Mouse (Mus musculus): ENCODE measurements around the gene B3gnt9. TPM values are rescaled to one million over a fixed set of nuclear protein-coding genes. Genes with fewer than 3 reads are reported as not detected.

B3gnt9 gene
- polyA plus RNA-seq, 1 experiment from 2014 or later: 3.3 TPM

DNA sequence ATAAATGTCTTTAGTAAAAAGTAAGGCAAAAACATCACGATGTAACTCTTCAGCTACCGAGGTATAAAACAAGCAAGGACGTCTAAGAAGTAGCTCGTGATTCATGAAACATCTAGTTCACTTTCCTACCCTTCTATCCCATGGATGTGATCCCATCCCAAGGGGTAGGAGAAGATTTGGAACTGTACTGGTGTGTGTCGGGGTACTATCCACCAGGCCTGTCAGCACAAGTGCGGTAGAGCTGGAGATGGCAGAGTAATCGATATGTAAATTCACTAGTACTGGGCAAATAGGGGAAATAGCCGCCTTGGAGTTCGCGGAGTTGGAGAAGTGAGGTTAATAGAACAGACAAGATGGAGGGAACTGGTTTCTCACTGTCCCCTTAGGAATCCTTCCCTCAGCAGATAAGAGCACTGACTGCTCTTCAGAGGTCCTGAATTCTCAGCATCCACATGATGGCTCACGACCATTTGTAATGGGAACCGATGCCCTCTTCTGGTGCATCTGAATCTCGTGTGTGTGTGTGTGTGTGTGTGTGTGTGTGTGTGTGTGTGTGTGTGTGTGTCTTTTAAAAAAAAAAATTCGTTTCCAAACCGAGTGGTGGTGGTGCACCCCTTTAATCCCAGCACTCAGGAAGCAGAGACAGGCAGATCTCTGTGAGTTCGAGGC lies 8.4 kb upstream of the B3gnt9 start:
- Histone ChIP-seq H3K27me3 (ENCODE audit: insufficient read depth, poor library complexity, severe bottlenecking) (peaks cover 100% of the 10 kb centered on the region), H3K4me3 (peak overlapping the region; percentile 74; the same call in 1 of the 2 replicates), H3K9me3 (peaks cover 13% of the 10 kb centered on the region), H3K36me3 (no peaks in the 10 kb centered on the region), H3K27ac (no peak overlapping the region), H3K4me1 (replicated peaks) (peaks cover 39% of the 10 kb centered on the region)
- 42% methylated on average over 16 of the region's 16 CpGs for WGBS
- no peak for DNase-seq (ENCODE audit: low spot score)

GRCm38 (mm10) chr8:105261326-105261980 lies 6.5 kb upstream of the B3gnt9 start:
- DNase-seq (ENCODE audit: low spot score): no peak
- Histone ChIP-seq H3K4me3 (no peak overlapping the region), H3K9me3 (peaks cover 12% of the 10 kb centered on the region), H3K27ac (no peak overlapping the region), H3K36me3 (no peaks in the 10 kb centered on the region), H3K4me1 (replicated peaks) (peaks cover 30% of the 10 kb centered on the region), H3K27me3 (ENCODE audit: insufficient read depth, poor library complexity, severe bottlenecking) (peaks cover 100% of the 10 kb centered on the region)
- 86% methylated on average over 12 of the region's 12 CpGs for WGBS

DNA sequence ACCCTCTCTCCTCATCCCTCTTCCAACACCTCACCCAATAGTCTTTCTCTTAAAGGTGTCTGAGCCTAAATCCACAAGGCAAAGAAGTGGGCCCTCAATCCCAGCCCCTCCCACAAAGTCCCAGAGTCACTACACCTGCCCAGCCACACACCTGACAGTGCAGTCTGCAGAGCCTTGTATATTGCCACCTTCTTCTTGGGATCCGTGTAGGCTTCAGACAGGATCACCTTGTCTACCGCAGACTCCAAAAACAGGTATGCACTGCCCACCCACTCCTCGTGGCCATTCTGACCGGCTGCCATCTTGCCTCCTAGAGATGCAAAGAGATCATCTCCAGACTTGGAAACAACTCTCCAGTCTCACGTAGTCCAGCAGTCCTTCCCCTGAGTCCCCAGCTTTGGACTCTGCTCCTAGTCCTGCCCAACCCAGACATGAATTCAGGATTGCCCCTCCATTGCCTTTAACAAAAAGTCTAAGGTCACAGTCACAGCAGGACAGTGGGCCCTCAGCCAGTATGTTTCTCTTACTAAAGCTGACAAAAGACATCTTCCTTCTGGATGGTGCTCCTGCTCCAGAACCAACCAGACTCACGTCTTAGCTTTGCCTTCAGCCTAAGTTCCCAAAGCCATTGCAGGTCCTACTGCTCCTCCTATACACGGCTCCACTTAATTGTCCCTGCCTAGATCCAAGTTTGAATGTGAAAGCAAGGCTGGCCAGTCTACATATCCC lies 5.6 kb upstream of the B3gnt9 start:
- Histone ChIP-seq H3K9me3 (peaks cover 7% of the 10 kb centered on the region; the same call in 1 of the 2 replicates), H3K4me1 (replicated peaks) (peaks cover 31% of the 10 kb centered on the region), H3K4me3 (no peak overlapping the region), H3K27ac (no peak overlapping the region), H3K36me3 (no peaks in the 10 kb centered on the region), H3K27me3 (ENCODE audit: insufficient read depth, poor library complexity, severe bottlenecking) (peaks cover 100% of the 10 kb centered on the region)
- 61% methylated on average over 7 of the region's 7 CpGs for WGBS
- DNase-seq (ENCODE audit: low spot score): no peak

- Histone ChIP-seq H3K36me3 (no peaks in the 10 kb centered on the region), H3K9me3 (peaks cover 7% of the 10 kb centered on the region; the same call in 1 of the 2 replicates), H3K27me3 (ENCODE audit: insufficient read depth, poor library complexity, severe bottlenecking) (peaks cover 100% of the 10 kb centered on the region), H3K4me3 (peak overlapping the region; percentile 51), H3K27ac (no peak overlapping the region), H3K4me1 (replicated peaks) (peaks cover 34% of the 10 kb centered on the region)
- DNase-seq (ENCODE audit: low spot score): peak; percentile 84
- 4% methylated on average over 30 of the region's 30 CpGs for WGBS
Measured at GRCm38 (mm10) chr8:105259721-105260320, 4.9 kb upstream of the B3gnt9 start.

GRCm38 (mm10) chr8:105258911-105259720 lies 4.2 kb upstream of the B3gnt9 start:
- WGBS: 2% methylated on average over 55 of the region's 55 CpGs

GRCm38 (mm10) chr8:105257318-105258114 lies 2.6 kb upstream of the B3gnt9 start:
- peaks cover 38% of the 10 kb centered on the region for H3K4me1 ChIP-seq (replicated peaks)
- peaks cover 9% of the 10 kb centered on the region for H3K36me3 ChIP-seq
- H3K27ac ChIP-seq: no peak overlapping the region
- DNase-seq (ENCODE audit: low spot score): no peak
- 63% methylated on average over 7 of the region's 7 CpGs for WGBS
- peaks cover 7% of the 10 kb centered on the region; the same call in 1 of the 2 replicates for H3K9me3 ChIP-seq
- no peak overlapping the region for H3K4me3 ChIP-seq
- H3K27me3 ChIP-seq (ENCODE audit: insufficient read depth, poor library complexity, severe bottlenecking): peaks cover 79% of the 10 kb centered on the region

More at GRCm38 (mm10) chr8:105258911-105259720, 4.2 kb upstream of the B3gnt9 start:
- Histone ChIP-seq H3K27me3 (ENCODE audit: insufficient read depth, poor library complexity, severe bottlenecking) (peaks cover 95% of the 10 kb centered on the region), H3K27ac (no peak overlapping the region), H3K9me3 (peaks cover 7% of the 10 kb centered on the region; the same call in 1 of the 2 replicates), H3K4me1 (replicated peaks) (peaks cover 34% of the 10 kb centered on the region), H3K4me3 (peak overlapping the region; percentile 51), H3K36me3 (no peaks in the 10 kb centered on the region)
- peak; percentile 67 for DNase-seq (ENCODE audit: low spot score)

GRCm38 (mm10) chr8:105254152-105254965 lies 594 bp downstream of the B3gnt9 start:
- H3K9me3 ChIP-seq: no peaks in the 10 kb centered on the region
- H3K36me3 ChIP-seq: peaks cover 40% of the 10 kb centered on the region
- H3K4me3 ChIP-seq: peak overlapping the region; percentile 72
- H3K27ac ChIP-seq: peak overlapping the region; percentile 84
- peaks cover 48% of the 10 kb centered on the region for H3K27me3 ChIP-seq (ENCODE audit: insufficient read depth, poor library complexity, severe bottlenecking)
- peaks cover 31% of the 10 kb centered on the region for H3K4me1 ChIP-seq (replicated peaks)
- DNase-seq (ENCODE audit: low spot score): peak; percentile 89
- WGBS: 1% methylated on average over 74 of the region's 74 CpGs

DNA sequence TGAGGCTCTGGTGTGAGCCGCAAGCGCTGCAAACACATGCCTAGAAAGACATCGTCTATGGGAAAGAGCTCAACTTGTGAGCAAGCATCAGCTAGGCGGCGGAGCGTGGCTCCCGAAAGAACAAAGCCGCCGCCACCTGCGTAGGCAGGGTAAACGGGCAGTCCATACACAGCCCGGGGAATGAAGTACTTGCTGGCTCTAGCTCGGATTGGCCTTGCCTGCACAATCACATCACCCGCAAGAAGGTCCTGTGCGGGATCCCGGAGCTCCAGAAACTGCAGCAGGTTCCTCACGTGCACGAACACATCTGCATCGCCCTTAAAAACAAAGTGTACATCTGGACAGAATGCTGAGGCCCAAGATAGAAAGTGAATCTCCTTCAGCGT lies 1.2 kb downstream of the B3gnt9 start:
- Histone ChIP-seq H3K9me3 (no peaks in the 10 kb centered on the region), H3K4me3 (peak overlapping the region; percentile 72), H3K27ac (no peak overlapping the region), H3K36me3 (peaks cover 46% of the 10 kb centered on the region), H3K4me1 (replicated peaks) (peaks cover 25% of the 10 kb centered on the region), H3K27me3 (ENCODE audit: insufficient read depth, poor library complexity, severe bottlenecking) (peaks cover 42% of the 10 kb centered on the region)
- DNase-seq (ENCODE audit: low spot score): no peak
- WGBS: 39% methylated on average over 20 of the region's 20 CpGs

DNA sequence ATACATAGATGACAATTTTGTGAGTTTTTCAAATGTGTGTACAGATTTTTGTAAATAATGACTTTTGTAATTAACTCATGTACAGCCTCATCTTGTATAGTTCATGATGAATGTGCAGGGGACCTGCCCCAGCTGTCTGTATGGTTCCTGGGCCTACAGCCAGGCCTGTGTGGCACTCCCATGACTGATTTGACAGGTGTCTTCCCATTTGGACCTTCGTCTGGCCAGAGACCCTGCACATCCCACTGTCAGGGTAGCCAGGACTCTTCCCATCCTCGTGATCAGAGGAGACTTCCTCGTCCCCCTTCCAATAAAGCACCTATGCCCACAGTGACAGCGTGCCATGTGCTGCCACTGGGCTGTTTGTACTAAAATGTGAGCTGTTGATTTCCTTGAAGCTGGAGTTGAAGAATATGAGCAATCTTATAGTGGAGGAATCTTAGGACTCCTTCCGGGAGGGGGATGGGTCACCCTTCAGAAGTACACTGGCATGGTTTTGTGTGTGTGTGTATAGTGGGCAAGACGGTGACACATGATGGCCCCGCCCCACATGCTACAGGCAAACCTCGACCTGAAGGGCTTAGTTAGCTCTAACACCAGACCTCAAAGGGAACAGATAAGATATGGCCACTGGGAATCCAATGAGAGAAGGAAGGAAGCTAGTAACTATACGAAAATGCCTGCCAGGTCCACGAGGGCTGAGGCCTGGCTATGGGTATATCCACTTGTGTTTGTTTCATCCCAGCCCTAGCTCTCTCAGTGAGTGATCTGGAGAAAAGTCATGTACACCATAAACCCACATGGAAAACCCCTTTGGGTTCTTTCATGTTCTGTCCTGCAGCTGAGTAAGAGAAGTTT lies 2.0 kb downstream of the B3gnt9 start:
- Histone ChIP-seq H3K27ac (no peak overlapping the region), H3K9me3 (no peaks in the 10 kb centered on the region), H3K4me3 (no peak overlapping the region), H3K36me3 (peaks cover 54% of the 10 kb centered on the region), H3K4me1 (replicated peaks) (peaks cover 21% of the 10 kb centered on the region), H3K27me3 (ENCODE audit: insufficient read depth, poor library complexity, severe bottlenecking) (peaks cover 33% of the 10 kb centered on the region)
- DNase-seq (ENCODE audit: low spot score): no peak
- 87% methylated on average over 10 of the region's 10 CpGs for WGBS

DNA sequence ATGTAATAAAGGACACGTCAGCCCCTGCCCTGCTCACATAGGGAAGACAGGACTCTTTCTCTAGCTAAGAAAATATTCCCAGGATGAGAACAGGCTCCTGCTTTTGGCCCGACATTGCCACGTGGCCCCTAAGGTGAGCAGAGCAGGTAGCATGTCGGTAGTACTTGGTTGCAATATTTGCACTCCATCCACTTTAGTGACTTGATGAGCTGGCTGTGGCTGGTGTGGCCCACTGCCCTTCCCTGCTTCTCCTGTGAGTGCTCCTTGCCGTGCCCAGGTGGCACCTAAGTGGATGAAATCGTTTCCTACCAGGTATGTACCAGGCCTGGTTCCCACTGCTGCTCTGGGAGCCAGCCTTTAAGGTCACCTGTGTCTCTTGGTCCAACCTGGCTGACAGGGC lies 3.0 kb downstream of the B3gnt9 start:
- peaks cover 24% of the 10 kb centered on the region for H3K27me3 ChIP-seq (ENCODE audit: insufficient read depth, poor library complexity, severe bottlenecking)
- no peak for DNase-seq (ENCODE audit: low spot score)
- 91% methylated on average over 6 of the region's 6 CpGs for WGBS
- peaks cover 21% of the 10 kb centered on the region for H3K4me1 ChIP-seq (replicated peaks)
- no peak overlapping the region for H3K27ac ChIP-seq
- peaks cover 64% of the 10 kb centered on the region for H3K36me3 ChIP-seq
- H3K9me3 ChIP-seq: no peaks in the 10 kb centered on the region
- no peak overlapping the region for H3K4me3 ChIP-seq
